ENCODE assay signal across 9 mouse cellular contexts in the genomic region with DNA sequence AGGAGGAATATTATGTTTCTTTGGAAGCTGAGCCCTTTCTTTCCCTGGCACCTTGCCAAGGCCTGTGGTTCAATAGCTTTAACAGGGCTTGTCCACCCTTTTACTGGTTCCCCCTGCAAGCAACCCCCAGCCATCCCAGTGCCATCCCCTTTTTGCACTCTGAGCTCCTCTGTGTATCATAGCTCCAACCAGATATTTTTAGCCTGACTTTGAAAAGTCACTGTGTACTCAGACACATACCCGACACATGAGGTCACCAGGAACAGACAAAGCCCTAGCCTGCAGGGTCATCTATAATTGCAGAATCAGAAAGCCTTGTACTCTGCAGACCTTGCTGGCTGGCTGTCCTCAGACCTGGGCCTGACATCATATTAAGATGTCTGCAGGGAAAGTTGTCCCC. TPM values are rescaled to one million over a fixed set of nuclear protein-coding genes. Genes with fewer than 3 reads are reported as not detected.
DNase-seq lines count a peak whose midpoint lies in the region; ATAC-seq lines count a peak whose summit lies in the region.
"Had no signal": no experiment of that assay in that cellular context is flagged by ENCODE, and none has a peak within 500 bp of the region (broad histone marks: within the 10 kb centered on the region; RNA-seq: fewer than 3 reads in every experiment).

No protein-coding gene starts in this region.

- no peak overlapping the region for H3K4me2 ChIP-seq in liver, embryonic 13.5 days
- H3K4me2 ChIP-seq in stomach, embryonic 14.5 days (replicated peaks; ENCODE audit: low read depth, low read length) = no peak overlapping the region
- H3K4me2 ChIP-seq: midbrain, embryonic 12.5 days had no signal

- H3K9ac ChIP-seq in liver, embryonic 13.5 days = peak overlapping the region; percentile 50; the same call in 1 of the 2 replicates
- no peak overlapping the region for H3K9ac ChIP-seq in stomach, embryonic 14.5 days (replicated peaks; ENCODE audit: low read depth, low read length)
- H3K9ac ChIP-seq: midbrain, embryonic 12.5 days had no signal

- 55% methylated on average over 1 of the region's 1 CpGs for WGBS in embryonic facial prominence, embryonic 10.5 days
- WGBS in liver, embryonic 13.5 days (ENCODE audit: insufficient replicate concordance) = 65% methylated on average over 1 of the region's 1 CpGs
- 3% methylated on average over 1 of the region's 1 CpGs for WGBS in stomach, embryonic 14.5 days

- peaks cover 6% of the 10 kb centered on the region for H3K4me1 ChIP-seq in embryonic facial prominence, embryonic 10.5 days
- peaks cover 67% of the 10 kb centered on the region for H3K4me1 ChIP-seq in liver, embryonic 13.5 days (replicated peaks)
- peaks cover 7% of the 10 kb centered on the region; the same call in 1 of the 2 replicates for H3K4me1 ChIP-seq in stomach, embryonic 14.5 days (ENCODE audit: control insufficient read depth, insufficient read depth, low read length)

- no peaks in the 10 kb centered on the region for H3K27me3 ChIP-seq in embryonic facial prominence, embryonic 10.5 days (replicated peaks; ENCODE audit: low read depth, poor library complexity, severe bottlenecking)
- H3K27me3 ChIP-seq in liver, embryonic 13.5 days = no peaks in the 10 kb centered on the region
- H3K27me3 ChIP-seq in stomach, embryonic 14.5 days (ENCODE audit: control insufficient read depth, insufficient read depth, low read length) = no peaks in the 10 kb centered on the region
- H3K27me3 ChIP-seq: midbrain, embryonic 12.5 days had no signal

- peak; percentile 16 for DNase-seq in right cerebral cortex, postnatal 14 days
- DNase-seq in right cerebral cortex, postnatal 10 days (ENCODE audit: low spot score in 2 of 2) = no peak
- peak; percentile 18 for DNase-seq in embryonic facial prominence, embryonic 10.5 days (ENCODE audit: low spot score)
- DNase-seq in heart, postnatal 10 days = peak; percentile 81 to 86
- DNase-seq in liver, embryonic 13.5 days = no peak
- no peak for DNase-seq in thymus, postnatal 25 days
- no peak for DNase-seq in frontal cortex, adult 2 months (ENCODE audit: extremely low spot score in 1 of 2, low spot score in 1 of 2)

- peak overlapping the region; percentile 24; the same call in 1 of the 2 replicates for H3K27ac ChIP-seq in embryonic facial prominence, embryonic 10.5 days (replicated peaks)
- H3K27ac ChIP-seq in liver, embryonic 13.5 days = peak overlapping the region; percentile 88
- peak overlapping the region; percentile 21; the same call in 1 of the 2 replicates for H3K27ac ChIP-seq in stomach, embryonic 14.5 days (ENCODE audit: low read length)
- H3K27ac ChIP-seq: midbrain, embryonic 12.5 days had no signal

- no peak overlapping the region for H3K4me3 ChIP-seq in embryonic facial prominence, embryonic 10.5 days
- no peak overlapping the region for H3K4me3 ChIP-seq in liver, embryonic 13.5 days (replicated peaks)
- no peak overlapping the region for H3K4me3 ChIP-seq in stomach, embryonic 14.5 days (ENCODE audit: low read depth, low read length)
- H3K4me3 ChIP-seq: midbrain, embryonic 12.5 days had no signal

- H3K9me3 ChIP-seq in embryonic facial prominence, embryonic 10.5 days = no peaks in the 10 kb centered on the region
- H3K9me3 ChIP-seq in liver, embryonic 13.5 days (replicated peaks) = no peaks in the 10 kb centered on the region
- H3K9me3 ChIP-seq in stomach, embryonic 14.5 days (ENCODE audit: control insufficient read depth, low read depth, low read length) = no peaks in the 10 kb centered on the region
- H3K9me3 ChIP-seq: midbrain, embryonic 12.5 days had no signal

- ATAC-seq in liver, embryonic 13.5 days (ENCODE audit: low read depth) = peak; percentile 20; the same call in 1 of the 2 replicates
- ATAC-seq in stomach, embryonic 14.5 days (ENCODE audit: insufficient number of reproducible peaks, insufficient read depth, low FRiP score, low read depth) = peak; percentile 65; the same call in 1 of the 2 replicates

- H3K36me3 ChIP-seq in embryonic facial prominence, embryonic 10.5 days (replicated peaks) = peaks cover 29% of the 10 kb centered on the region
- H3K36me3 ChIP-seq in liver, embryonic 13.5 days = peaks cover 19% of the 10 kb centered on the region
- no peaks in the 10 kb centered on the region; the same call in 1 of the 2 replicates for H3K36me3 ChIP-seq in stomach, embryonic 14.5 days (ENCODE audit: control insufficient read depth, insufficient read depth, low read length)

- intact Hi-C loops in heart, postnatal 10 days (cut with DNase I) = loop anchor here (5.0 kb wide), 1 partner anchor 40 kb away; the partner anchor contains the start of genes Haus8 and Myo9b

RNA-seq across cellular contexts. Expression of gene Haus8, which starts 40.0 kb away (rescaled TPM):
- polyA plus RNA-seq in embryonic facial prominence, embryonic 10.5 days (2016; fragmentation: Nextera tagmentation; extraction: Ambion mirVana) = 62.9 and 66.3 TPM in 2 replicates
- 10 to 100 TPM; 38.9 to 52.7 TPM for total RNA-seq in heart, postnatal 10 days (2021)
- 57.4 and 61.4 TPM in 2 replicates for polyA plus RNA-seq in liver, embryonic 13.5 days (2015; fragmentation: Nextera tagmentation; extraction: Ambion mirVana)
- polyA plus RNA-seq in stomach, embryonic 14.5 days (2014; fragmentation: Nextera tagmentation; extraction: Ambion mirVana) = 53.7 and 54.1 TPM in 2 replicates
- polyA plus RNA-seq in frontal cortex, adult 2 months (2012; rRNA removed) = 12.3 and 12.5 TPM in 2 replicates

RNA-seq across cellular contexts. Expression of gene Myo9b, which starts 40.2 kb away (rescaled TPM):
- polyA plus RNA-seq in embryonic facial prominence, embryonic 10.5 days (2016; fragmentation: Nextera tagmentation; extraction: Ambion mirVana) = 27.9 and 28.6 TPM in 2 replicates
- total RNA-seq in heart, postnatal 10 days (2021) = 10 to 100 TPM; 41.0 to 43.5 TPM
- polyA plus RNA-seq in liver, embryonic 13.5 days (2015; fragmentation: Nextera tagmentation; extraction: Ambion mirVana) = 6.8 and 7.3 TPM in 2 replicates
- 22.5 and 23.8 TPM in 2 replicates for polyA plus RNA-seq in stomach, embryonic 14.5 days (2014; fragmentation: Nextera tagmentation; extraction: Ambion mirVana)
- 38.0 and 38.1 TPM in 2 replicates for polyA plus RNA-seq in frontal cortex, adult 2 months (2012; rRNA removed)

RNA-seq across cellular contexts. Expression of gene Use1, which starts 53.9 kb away (rescaled TPM):
- polyA plus RNA-seq in embryonic facial prominence, embryonic 10.5 days (2016; fragmentation: Nextera tagmentation; extraction: Ambion mirVana) = 83.1 and 84.3 TPM in 2 replicates
- 100 to 1,000 TPM; 110 to 116 TPM for total RNA-seq in heart, postnatal 10 days (2021)
- 52.1 and 55.8 TPM in 2 replicates for polyA plus RNA-seq in liver, embryonic 13.5 days (2015; fragmentation: Nextera tagmentation; extraction: Ambion mirVana)
- polyA plus RNA-seq in stomach, embryonic 14.5 days (2014; fragmentation: Nextera tagmentation; extraction: Ambion mirVana) = 106 and 108 TPM in 2 replicates
- 174 and 195 TPM in 2 replicates for polyA plus RNA-seq in frontal cortex, adult 2 months (2012; rRNA removed)

RNA-seq across cellular contexts. Expression of gene Ocel1, which starts 58.4 kb away (rescaled TPM):
- 4.0 and 5.0 TPM in 2 replicates for polyA plus RNA-seq in embryonic facial prominence, embryonic 10.5 days (2016; fragmentation: Nextera tagmentation; extraction: Ambion mirVana)
- total RNA-seq in heart, postnatal 10 days (2021) = 10 to 100 TPM; 10.8 to 11.3 TPM
- 4.3 and 4.4 TPM in 2 replicates for polyA plus RNA-seq in liver, embryonic 13.5 days (2015; fragmentation: Nextera tagmentation; extraction: Ambion mirVana)
- 3.8 TPM in 2 replicates for polyA plus RNA-seq in stomach, embryonic 14.5 days (2014; fragmentation: Nextera tagmentation; extraction: Ambion mirVana)
- polyA plus RNA-seq in frontal cortex, adult 2 months (2012; rRNA removed) = 11.4 and 12.9 TPM in 2 replicates

Comparison
In these comparisons a context has a peak if more than half of its experiments do, and no peak if none do; other contexts are left out.
1. DNase-seq: peak in right cerebral cortex, postnatal 14 days (single experiment), embryonic facial prominence, embryonic 10.5 days (single experiment) and heart, postnatal 10 days (2 of 2); none in right cerebral cortex, postnatal 10 days (0 of 2), liver, embryonic 13.5 days (single experiment), thymus, postnatal 25 days (single experiment) and frontal cortex, adult 2 months (0 of 2).
2. H3K27ac ChIP-seq: peak in every context shown above with its lines; median percentile 88 in liver, embryonic 13.5 days; 24 in embryonic facial prominence, embryonic 10.5 days; 21 in stomach, embryonic 14.5 days.